Mouse (Mus musculus): ENCODE measurements around the gene Coro1b. TPM values are rescaled to one million over a fixed set of nuclear protein-coding genes. Genes with fewer than 3 reads are reported as not detected.

Gene Coro1b
- polyA plus RNA-seq, 1 experiment: 238 TPM

DNA sequence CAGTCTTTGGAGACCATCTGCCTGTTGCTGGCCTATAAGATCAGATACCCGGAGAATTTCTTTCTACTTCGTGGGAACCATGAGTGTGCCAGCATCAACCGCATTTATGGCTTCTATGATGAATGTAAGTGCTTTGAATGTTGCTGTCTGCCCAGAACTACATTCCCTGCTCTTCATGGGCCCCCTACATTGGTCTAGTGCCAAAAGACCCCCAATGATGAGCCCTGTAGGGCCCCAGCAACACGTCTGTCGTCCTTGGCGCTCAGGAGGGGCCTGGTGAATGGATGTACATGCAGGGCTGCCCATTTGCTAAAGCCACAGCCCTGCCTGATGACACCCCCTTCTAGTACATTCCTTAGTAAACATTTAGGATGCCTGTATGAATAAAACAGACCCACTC lies 44.7 kb downstream of the Coro1b start:
- peak overlapping the region; percentile 73 for H3ac ChIP-seq (ENCODE audit: control insufficient read depth, insufficient read length)
- peak overlapping the region; percentile 94 for H3K4me3 ChIP-seq
- peak overlapping the region; percentile 99 for H3K4me2 ChIP-seq (ENCODE audit: low read depth)
- peaks cover 23% of the 10 kb centered on the region for H3K36me3 ChIP-seq (ENCODE audit: control insufficient read depth, insufficient read depth)
- peaks cover 18% of the 10 kb centered on the region for H3K79me2 ChIP-seq (ENCODE audit: control insufficient read depth, insufficient read depth)
- H3K27me3 ChIP-seq (ENCODE audit: control insufficient read depth, insufficient read depth, insufficient read length): no peaks in the 10 kb centered on the region
- TF ChIP-seq MAX (IDR thresholded peaks at IDR 0.05; ENCODE audit: low read depth) (no peak), MYOG (IDR thresholded peaks at IDR 0.05; ENCODE audit: control insufficient read depth in 1 of 3, insufficient read depth in 1 of 3, insufficient read length in 2 of 3, low read depth in 2 of 3) (no peak), REST (IDR thresholded peaks at IDR 0.05; ENCODE audit: insufficient read depth, insufficient read length) (no peak), E2F4 (IDR thresholded peaks at IDR 0.05; ENCODE audit: insufficient read depth) (no peak), MYOD1 (IDR thresholded peaks at IDR 0.05; ENCODE audit: control insufficient read depth in 1 of 3, insufficient read length in 2 of 3, low read depth in 2 of 3) (no peak), POLR2AphosphoS2 (IDR thresholded peaks at IDR 0.05; ENCODE audit: insufficient read length, low read depth) (no peak), POLR2A (IDR thresholded peaks at IDR 0.05; ENCODE audit: insufficient read length, low read depth) (no peak), CEBPB (IDR thresholded peaks at IDR 0.05; ENCODE audit: insufficient read depth, poor library complexity, severe bottlenecking) (no peak), USF1 (IDR thresholded peaks at IDR 0.05; ENCODE audit: low read depth) (no peak), SRF (IDR thresholded peaks at IDR 0.05; ENCODE audit: control insufficient read depth, insufficient read length, low read depth) (no peak)

DNA sequence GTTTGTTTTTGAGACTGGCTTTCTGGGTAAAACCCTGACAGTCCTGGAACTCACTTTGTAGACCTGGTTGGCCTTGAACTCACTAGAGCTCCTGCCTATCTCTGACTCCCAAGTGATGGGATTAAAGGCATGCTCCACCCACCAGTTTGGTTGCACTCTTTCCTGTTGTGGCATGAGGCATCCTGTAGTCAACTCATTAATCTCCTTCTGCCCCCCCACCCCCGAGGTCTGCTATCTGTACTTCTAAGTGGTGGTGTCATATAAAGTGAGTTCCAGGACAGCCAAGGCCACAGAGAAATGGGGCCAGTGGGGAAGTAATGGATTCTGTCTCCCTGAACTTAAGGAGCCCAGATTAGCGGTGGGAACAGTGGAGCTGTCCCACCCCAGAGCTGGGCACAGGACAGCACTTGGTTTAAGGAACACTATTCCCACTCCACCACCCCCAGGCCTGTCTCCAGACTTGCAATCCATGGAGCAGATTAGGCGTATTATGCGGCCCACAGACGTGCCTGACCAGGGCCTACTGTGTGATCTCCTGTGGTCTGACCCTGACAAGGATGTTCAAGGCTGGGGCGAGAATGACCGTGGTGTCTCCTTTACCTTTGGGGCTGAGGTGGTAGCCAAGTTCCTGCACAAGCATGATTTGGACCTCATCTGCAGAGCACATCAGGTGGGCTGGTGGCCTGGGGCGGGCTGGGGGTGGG lies 45.8 kb downstream of the Coro1b start:
- TF ChIP-seq MYOG (IDR thresholded peaks at IDR 0.05; ENCODE audit: control insufficient read depth in 1 of 3, insufficient read depth in 1 of 3, insufficient read length in 2 of 3, low read depth in 2 of 3) (no peak), POLR2AphosphoS2 (IDR thresholded peaks at IDR 0.05; ENCODE audit: insufficient read length, low read depth) (peak; percentile 50), POLR2A (IDR thresholded peaks at IDR 0.05; ENCODE audit: insufficient read length, low read depth) (peak; percentile 26), MYOD1 (IDR thresholded peaks at IDR 0.05; ENCODE audit: control insufficient read depth in 1 of 3, insufficient read length in 2 of 3, low read depth in 2 of 3) (no peak)
- Histone ChIP-seq H3K27me3 (ENCODE audit: control insufficient read depth, insufficient read depth, insufficient read length) (no peaks in the 10 kb centered on the region), H3K4me2 (ENCODE audit: low read depth) (peak overlapping the region; percentile 99), H3K4me3 (no peak overlapping the region), H3K79me2 (ENCODE audit: control insufficient read depth, insufficient read depth) (peaks cover 18% of the 10 kb centered on the region), H3ac (ENCODE audit: control insufficient read depth, insufficient read length) (no peak overlapping the region), H3K36me3 (ENCODE audit: control insufficient read depth, insufficient read depth) (peaks cover 23% of the 10 kb centered on the region)

DNA sequence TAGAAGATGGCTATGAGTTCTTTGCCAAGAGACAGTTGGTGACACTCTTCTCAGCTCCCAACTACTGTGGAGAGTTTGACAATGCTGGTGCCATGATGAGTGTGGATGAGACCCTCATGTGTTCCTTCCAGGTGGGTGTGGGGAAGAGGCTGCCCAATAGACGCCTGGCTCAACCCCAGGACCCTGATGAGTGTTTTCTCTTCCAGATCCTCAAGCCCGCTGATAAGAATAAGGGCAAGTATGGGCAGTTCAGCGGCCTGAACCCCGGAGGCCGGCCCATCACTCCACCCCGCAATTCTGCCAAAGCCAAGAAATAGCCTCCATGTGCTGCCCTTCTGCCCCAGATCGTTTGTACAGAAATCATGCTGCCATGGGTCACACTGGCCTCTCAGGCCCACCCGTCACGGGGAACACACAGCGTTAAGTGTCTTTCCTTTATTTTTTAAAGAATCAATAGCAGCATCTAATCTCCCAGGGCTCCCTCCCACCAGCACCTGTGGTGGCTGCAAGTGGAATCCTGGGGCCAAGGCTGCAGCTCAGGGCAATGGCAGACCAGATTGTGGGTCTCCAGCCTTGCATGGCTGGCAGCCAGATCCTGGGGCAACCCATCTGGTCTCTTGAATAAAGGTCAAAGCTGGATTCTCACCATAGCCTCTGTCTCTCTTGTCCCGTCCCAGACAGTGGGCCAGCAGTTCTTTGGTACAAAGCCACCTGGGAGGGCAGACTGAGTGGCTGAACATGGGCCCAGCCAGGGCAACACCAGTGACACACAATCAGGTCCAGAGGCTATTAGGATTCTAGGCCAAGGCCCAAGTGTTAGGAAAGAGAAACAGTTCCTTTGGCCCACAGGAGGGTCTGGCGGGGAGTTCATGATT lies 46.6 kb downstream of the Coro1b start:
- TF ChIP-seq TCF3 (IDR thresholded peaks at IDR 0.05; ENCODE audit: insufficient read length, low read depth) (no peak), E2F4 (IDR thresholded peaks at IDR 0.05; ENCODE audit: insufficient read depth) (no peak), MYOG (IDR thresholded peaks at IDR 0.05; ENCODE audit: control insufficient read depth in 1 of 3, insufficient read depth in 1 of 3, insufficient read length in 2 of 3, low read depth in 2 of 3) (no peak), MAX (IDR thresholded peaks at IDR 0.05; ENCODE audit: low read depth) (no peak), TCF12 (IDR thresholded peaks at IDR 0.05; ENCODE audit: insufficient read depth, poor library complexity, severe bottlenecking) (no peak), CEBPB (IDR thresholded peaks at IDR 0.05; ENCODE audit: insufficient read depth, poor library complexity, severe bottlenecking) (no peak), REST (IDR thresholded peaks at IDR 0.05; ENCODE audit: insufficient read depth, insufficient read length) (no peak), MYOD1 (IDR thresholded peaks at IDR 0.05; ENCODE audit: control insufficient read depth in 1 of 3, insufficient read length in 2 of 3, low read depth in 2 of 3) (no peak), POLR2A (IDR thresholded peaks at IDR 0.05; ENCODE audit: insufficient read length, low read depth) (no peak), SRF (IDR thresholded peaks at IDR 0.05; ENCODE audit: control insufficient read depth, insufficient read length, low read depth) (no peak), USF1 (IDR thresholded peaks at IDR 0.05; ENCODE audit: low read depth) (no peak), POLR2AphosphoS2 (IDR thresholded peaks at IDR 0.05; ENCODE audit: insufficient read length, low read depth) (no peak)
- Histone ChIP-seq H3K27me3 (ENCODE audit: control insufficient read depth, insufficient read depth, insufficient read length) (no peaks in the 10 kb centered on the region), H3K36me3 (ENCODE audit: control insufficient read depth, insufficient read depth) (peaks cover 23% of the 10 kb centered on the region), H3K79me2 (ENCODE audit: control insufficient read depth, insufficient read depth) (peaks cover 23% of the 10 kb centered on the region), H3K4me3 (no peak overlapping the region), H3K4me2 (ENCODE audit: low read depth) (no peak overlapping the region), H3ac (ENCODE audit: control insufficient read depth, insufficient read length) (no peak overlapping the region)

DNA sequence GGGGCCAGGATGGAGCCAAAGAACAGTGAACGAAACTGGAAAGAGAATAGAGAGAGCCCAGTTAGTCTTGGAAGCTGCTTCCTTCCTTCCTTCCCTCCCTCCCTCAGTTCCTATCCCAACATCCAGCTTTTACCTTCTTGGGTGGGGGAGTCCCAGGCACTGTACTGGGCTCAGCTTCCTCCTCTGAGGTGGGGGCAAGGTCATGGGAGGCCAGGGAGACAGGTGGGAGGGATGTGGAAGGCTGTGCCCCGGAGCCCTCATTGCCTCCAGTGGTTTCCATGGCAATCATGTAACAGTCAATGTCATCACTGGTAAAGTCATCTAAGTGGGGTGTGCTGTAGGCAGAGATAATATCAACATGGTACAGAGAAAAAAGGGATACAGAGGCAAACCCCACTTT lies 47.6 kb downstream of the Coro1b start:
- Histone ChIP-seq H3K36me3 (ENCODE audit: control insufficient read depth, insufficient read depth) (peaks cover 23% of the 10 kb centered on the region), H3K4me2 (ENCODE audit: low read depth) (no peak overlapping the region)

More for the DNA sequence above, 47.6 kb downstream of the Coro1b start:
- Histone ChIP-seq H3ac (ENCODE audit: control insufficient read depth, insufficient read length) (no peak overlapping the region), H3K4me3 (no peak overlapping the region), H3K27me3 (ENCODE audit: control insufficient read depth, insufficient read depth, insufficient read length) (no peaks in the 10 kb centered on the region), H3K79me2 (ENCODE audit: control insufficient read depth, insufficient read depth) (peaks cover 33% of the 10 kb centered on the region)
- TF ChIP-seq MAX (IDR thresholded peaks at IDR 0.05; ENCODE audit: low read depth) (no peak), REST (IDR thresholded peaks at IDR 0.05; ENCODE audit: insufficient read depth, insufficient read length) (no peak), USF1 (IDR thresholded peaks at IDR 0.05; ENCODE audit: low read depth) (no peak), TCF12 (IDR thresholded peaks at IDR 0.05; ENCODE audit: insufficient read depth, poor library complexity, severe bottlenecking) (no peak), TCF3 (IDR thresholded peaks at IDR 0.05; ENCODE audit: insufficient read length, low read depth) (no peak), POLR2A (IDR thresholded peaks at IDR 0.05; ENCODE audit: insufficient read length, low read depth) (no peak), CEBPB (IDR thresholded peaks at IDR 0.05; ENCODE audit: insufficient read depth, poor library complexity, severe bottlenecking) (no peak), MYOD1 (IDR thresholded peaks at IDR 0.05; ENCODE audit: control insufficient read depth in 1 of 3, insufficient read length in 2 of 3, low read depth in 2 of 3) (no peak), POLR2AphosphoS2 (IDR thresholded peaks at IDR 0.05; ENCODE audit: insufficient read length, low read depth) (no peak), MYOG (IDR thresholded peaks at IDR 0.05; ENCODE audit: control insufficient read depth in 1 of 3, insufficient read depth in 1 of 3, insufficient read length in 2 of 3, low read depth in 2 of 3) (no peak), SRF (IDR thresholded peaks at IDR 0.05; ENCODE audit: control insufficient read depth, insufficient read length, low read depth) (no peak), E2F4 (IDR thresholded peaks at IDR 0.05; ENCODE audit: insufficient read depth) (no peak)

Data from myocyte (in vitro differentiated cells).